Mouse (Mus musculus) heart, embryonic 10.5 days (tissue): Measurements from ENCODE around the gene Stk40. TPM values are rescaled to one million over a fixed set of nuclear protein-coding genes. Genes with fewer than 3 reads are reported as not detected.
"Not testable (repeated sequence)": the region's sequence is repeated elsewhere in the genome, so short reads cannot be mapped to it uniquely, and the experiment has no call there.

Experiments
- DNase-seq: peaks from one replicate; pipeline ENCODE4 v3.0.0-alpha.2; 2017; ENCODE audit warnings: low spot score
- H3K27ac ChIP-seq: fragments of 300-500 bp; sonication (generic); 2 replicates; pipeline ENCODE4 v1.5.1; 2016; ENCODE audit warnings: mild to moderate bottlenecking
- H3K27me3 ChIP-seq: fragments of 300-500 bp; sonication (generic); 2 replicates; pipeline ENCODE4 v1.6.1; 2016; ENCODE audit warnings: mild to moderate bottlenecking; ENCODE audit not compliant: poor library complexity, insufficient read depth, severe bottlenecking
- H3K36me3 ChIP-seq: fragments of 300-500 bp; sonication (generic); 2 replicates; pipeline ENCODE4 v1.6.1; 2016; ENCODE audit warnings: mild to moderate bottlenecking, moderate library complexity
- H3K4me1 ChIP-seq: fragments of 300-500 bp; sonication (generic); 2 replicates; pipeline ENCODE4 v1.6.1; 2016; ENCODE audit warnings: mild to moderate bottlenecking
- H3K4me3 ChIP-seq: fragments of 300-500 bp; sonication (generic); 2 replicates; pipeline ENCODE4 v1.5.1; 2016; ENCODE audit warnings: mild to moderate bottlenecking, moderate library complexity
- H3K9me3 ChIP-seq: fragments of 300-500 bp; sonication (generic); 2 replicates; pipeline ENCODE4 v1.6.1; 2016; ENCODE audit warnings: mild to moderate bottlenecking, moderate library complexity
- WGBS: fragments of 180-500 bp; shearing (Covaris S2); methylation state at CpG from one replicate; pipeline ENCODE4 v1.1.7; 2016; 5-methylcytosine and 5-hydroxymethylcytosine counted together
- polyA plus RNA-seq: library from polyadenylated mRNA; unstranded; fragments of >200 nt; fragmentation: Nextera tagmentation; extraction: Ambion mirVana; gene quantifications from 2 replicates; pipeline ENCODE4 v1.2.1, GENCODE M21; 2016

The Stk40 gene
- polyA plus RNA-seq, 1 experiment from 2014 or later = 39.0 TPM

- H3K36me3 ChIP-seq = peaks cover 89% of the 10 kb centered on the region
- WGBS = 86% methylated on average over 6 of the region's 6 CpGs
- no peaks in the 10 kb centered on the region for H3K9me3 ChIP-seq
- no peak for DNase-seq
- H3K27ac ChIP-seq = no peak overlapping the region
- no peaks in the 10 kb centered on the region for H3K27me3 ChIP-seq
- H3K4me1 ChIP-seq = peaks cover 8% of the 10 kb centered on the region; the same call in 1 of the 2 replicates
- H3K4me3 ChIP-seq = no peak overlapping the region
Observed at GRCm38 (mm10) chr4:126168851-126169250, 65.1 kb downstream of the Stk40 start.

- not testable (repeated sequence) for H3K4me3 ChIP-seq, DNase-seq, H3K27me3 ChIP-seq, H3K9me3 ChIP-seq, H3K27ac ChIP-seq, H3K4me1 ChIP-seq
- H3K36me3 ChIP-seq = peaks cover 99% of the 10 kb centered on the region
- 92% methylated on average over 5 of the region's 5 CpGs for WGBS
Observed at GRCm38 (mm10) chr4:126170737-126171136, 67.0 kb downstream of the Stk40 start.

GRCm38 (mm10) chr4:126173800-126174199 lies 70.0 kb downstream of the Stk40 start:
- Histone ChIP-seq H3K27me3 (no peaks in the 10 kb centered on the region), H3K36me3 (peaks cover 96% of the 10 kb centered on the region), H3K9me3 (no peaks in the 10 kb centered on the region), H3K4me1 (no peaks in the 10 kb centered on the region), H3K4me3 (no peak overlapping the region), H3K27ac (no peak overlapping the region)
- no peak for DNase-seq
- WGBS = 92% methylated on average over 5 of the region's 5 CpGs

DNA sequence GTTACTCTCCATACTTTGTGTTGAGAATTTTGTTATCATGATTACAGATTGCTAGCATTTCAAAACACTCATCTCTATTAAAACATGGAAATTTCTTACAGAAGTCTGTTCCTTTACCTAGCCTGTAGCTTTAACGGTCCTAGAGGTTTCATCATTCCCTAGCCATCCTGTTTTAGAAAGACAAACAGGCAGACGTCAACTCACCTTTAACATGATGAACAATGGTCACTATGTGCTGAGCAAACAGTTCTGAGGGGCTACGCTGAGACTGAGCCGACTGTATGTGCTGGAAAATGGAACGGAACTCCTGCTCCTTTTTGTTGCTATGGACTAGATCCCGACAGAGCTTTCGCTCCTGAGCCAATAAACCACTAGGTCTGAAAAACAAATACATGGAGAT lies 72.2 kb downstream of the Stk40 start:
- WGBS = 92% methylated on average over 7 of the region's 7 CpGs
- not testable (repeated sequence) for H3K27ac ChIP-seq, H3K27me3 ChIP-seq, H3K4me1 ChIP-seq, DNase-seq, H3K9me3 ChIP-seq, H3K4me3 ChIP-seq
- H3K36me3 ChIP-seq = peaks cover 96% of the 10 kb centered on the region

DNA sequence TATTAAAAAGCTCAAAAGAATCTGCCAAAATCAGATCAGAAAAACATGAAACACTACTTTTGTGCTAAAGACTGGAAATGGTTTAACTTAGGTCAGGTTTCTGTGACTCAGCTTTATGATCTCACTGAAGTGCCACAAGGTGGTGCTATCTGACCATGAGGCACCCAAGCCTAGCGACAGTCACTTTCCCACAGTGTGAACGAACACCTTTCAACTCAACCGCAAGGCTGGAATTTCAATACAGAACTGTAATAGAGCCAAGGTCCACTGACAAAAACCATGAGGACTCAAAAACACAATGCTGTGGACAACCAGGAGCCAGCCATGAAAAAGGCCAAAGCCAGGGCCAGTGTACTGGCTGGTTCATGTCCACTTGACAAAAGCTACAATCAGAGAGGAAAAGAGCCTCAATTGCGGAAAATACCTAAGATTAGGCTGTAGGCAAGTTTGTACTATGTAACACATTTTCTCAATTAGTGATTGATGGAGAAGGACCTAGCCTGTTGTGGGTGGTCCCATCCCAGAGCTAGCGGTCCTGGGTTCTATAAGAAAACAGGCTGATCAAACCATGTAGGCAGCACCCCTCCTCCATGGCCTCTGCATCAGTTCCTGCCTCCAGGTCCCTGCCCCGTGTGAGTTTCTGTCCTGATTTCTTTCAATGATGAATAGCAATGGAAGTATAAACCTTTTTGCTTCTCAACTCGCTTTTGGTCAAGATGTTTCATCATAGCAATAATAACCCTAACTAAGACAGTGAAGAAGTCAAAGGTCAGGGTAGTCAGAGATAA lies 77.6 kb downstream of the Stk40 start:
- 62% methylated on average over 7 of the region's 7 CpGs for WGBS
- Histone ChIP-seq H3K4me1 (no peaks in the 10 kb centered on the region), H3K4me3 (no peak overlapping the region), H3K27me3 (no peaks in the 10 kb centered on the region), H3K9me3 (no peaks in the 10 kb centered on the region), H3K27ac (no peak overlapping the region), H3K36me3 (peaks cover 90% of the 10 kb centered on the region)
- DNase-seq = no peak

DNA sequence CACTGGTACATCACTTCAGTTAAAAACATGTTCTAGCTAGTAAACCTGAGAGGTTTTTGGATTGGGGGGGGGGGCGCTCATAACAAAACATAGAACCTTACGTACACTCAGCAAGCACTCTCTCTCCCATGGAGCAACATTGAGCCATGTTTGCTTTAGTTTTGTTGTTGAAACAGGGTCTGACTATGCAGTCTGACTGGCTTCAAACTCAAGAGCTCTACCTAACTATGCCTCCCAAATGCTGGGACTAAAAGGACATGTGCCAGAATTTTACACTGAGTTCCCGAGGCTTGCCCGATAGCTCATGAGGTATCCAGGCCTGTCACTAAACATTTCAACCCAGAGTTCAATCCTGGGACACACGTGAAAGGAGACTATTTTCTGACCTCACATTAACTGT lies 79.3 kb downstream of the Stk40 start:
- no peaks in the 10 kb centered on the region for H3K27me3 ChIP-seq
- WGBS = 86% methylated on average over 5 of the region's 5 CpGs
- no peaks in the 10 kb centered on the region for H3K9me3 ChIP-seq
- no peak for DNase-seq
- H3K4me1 ChIP-seq = no peaks in the 10 kb centered on the region
- H3K27ac ChIP-seq = no peak overlapping the region
- H3K36me3 ChIP-seq = peaks cover 87% of the 10 kb centered on the region
- no peak overlapping the region for H3K4me3 ChIP-seq

DNA sequence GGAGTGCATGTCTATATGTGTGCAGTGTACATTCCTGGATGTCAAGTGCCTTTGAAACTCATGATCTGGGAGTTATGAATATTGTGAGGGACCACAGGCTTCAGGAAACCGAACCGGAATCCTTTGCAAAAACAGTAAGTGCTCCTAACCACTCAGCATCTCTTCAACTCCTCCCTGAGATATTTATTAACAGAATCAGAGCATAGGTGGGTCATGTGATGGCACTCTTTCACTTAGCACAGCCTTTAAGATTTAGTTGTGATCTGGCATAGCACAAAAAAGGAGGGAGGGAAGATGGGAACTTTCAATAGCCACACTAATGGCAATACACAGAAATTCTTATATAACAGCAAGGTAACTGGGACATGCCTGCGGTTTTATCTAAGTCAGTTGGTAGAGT lies 83.3 kb downstream of the Stk40 start:
- Histone ChIP-seq H3K27me3 (no peaks in the 10 kb centered on the region), H3K4me1 (no peaks in the 10 kb centered on the region), H3K27ac (no peak overlapping the region), H3K36me3 (peaks cover 81% of the 10 kb centered on the region), H3K4me3 (no peak overlapping the region), H3K9me3 (no peaks in the 10 kb centered on the region)
- WGBS = 87% methylated on average over 3 of the region's 3 CpGs
- no peak for DNase-seq

Other genes with a start within 250 kb of the Stk40 start
- 0.30 and 0.53 TPM in 2 replicates for gene Csf3r, start 79.4 kb upstream of the Stk40 start, polyA plus RNA-seq
- gene Mrps15, start 57.0 kb upstream of the Stk40 start, polyA plus RNA-seq = 142 and 157 TPM in 2 replicates
- 8.2 and 9.1 TPM in 2 replicates for gene Oscp1, start 45.4 kb upstream of the Stk40 start, polyA plus RNA-seq
- gene Lsm10, start 7.3 kb upstream of the Stk40 start, polyA plus RNA-seq = 47.5 and 47.7 TPM in 2 replicates
- 26.3 and 39.5 TPM in 2 replicates for gene Eva1b, start 43.8 kb downstream of the Stk40 start, polyA plus RNA-seq
- gene Sh3d21, start 59.5 kb downstream of the Stk40 start, polyA plus RNA-seq = 2.0 and 3.1 TPM in 2 replicates
- 194 and 200 TPM in 2 replicates for gene Thrap3, start 98.8 kb downstream of the Stk40 start, polyA plus RNA-seq
- gene Map7d1, start 152.4 kb downstream of the Stk40 start, polyA plus RNA-seq = 49.1 and 74.8 TPM in 2 replicates
- gene Trappc3, start 158.4 kb downstream of the Stk40 start, polyA plus RNA-seq = 74.9 and 86.4 TPM in 2 replicates
- 3.3 and 3.7 TPM in 2 replicates for gene Col8a2, start 182.8 kb downstream of the Stk40 start, polyA plus RNA-seq
- 53.1 and 68.9 TPM in 2 replicates for gene Adprhl2, start 217.7 kb downstream of the Stk40 start, polyA plus RNA-seq
- gene Tekt2, start 221.7 kb downstream of the Stk40 start, polyA plus RNA-seq = 0.47 and 0.62 TPM in 2 replicates